Mouse (Mus musculus) mammary gland, adult 2 months (tissue): ENCODE results near the gene Rnf227. TPM values are rescaled to one million over a fixed set of nuclear protein-coding genes. Genes with fewer than 3 reads are reported as not detected.

Experiments
- polyA plus RNA-seq: library from polyadenylated mRNA; depleted of rRNA; stranded (reverse); fragments of >200 nt; gene quantifications from 2 replicates; pipeline ENCODE4 v1.2.3, GENCODE M21; 2012; ENCODE audit warnings: low replicate concordance; rRNA removed

Gene Rnf227
- polyA plus RNA-seq: 0.36 and 2.5 TPM in 2 replicates

GRCm38 (mm10) chr11:69340161-69341131 is at the start of gene Rnf227:
TSS of gene Rnf227 (plus strand) at chr11:69340461.

GRCm38 (mm10) chr11:69323667-69324111 is 16.6 kb upstream of the Rnf227 start, which contains the start of the genes Cntrob and Trappc1:
TSS of gene Cntrob (minus strand) at chr11:69323775.
TSS of gene Trappc1 (plus strand) at chr11:69323980.

GRCm38 (mm10) chr11:69325628-69326407 is 14.4 kb upstream of the Rnf227 start, which contains the start of gene Kcnab3:
TSS of gene Kcnab3 (plus strand) at chr11:69326258.

GRCm38 (mm10) chr11:69369215-69369989 is 29.1 kb downstream of the Rnf227 start, which contains the start of gene Chd3:
TSS of gene Chd3 (minus strand) at chr11:69369406.

Other genes with a start within 250 kb of the Rnf227 start
- 30.1 and 37.1 TPM in 2 replicates for gene Per1, start 245.2 kb upstream of the Rnf227 start, polyA plus RNA-seq
- 0.29 and 1.0 TPM in 2 replicates for gene Hes7, start 220.1 kb upstream of the Rnf227 start, polyA plus RNA-seq
- 1.1 and 1.8 TPM in 2 replicates for gene 9130213A22Rik, start 217.9 kb upstream of the Rnf227 start, polyA plus RNA-seq
- 1.8 and 2.6 TPM in 2 replicates for gene Aloxe3, start 214.6 kb upstream of the Rnf227 start, polyA plus RNA-seq
- gene Alox12b, start 183.5 kb upstream of the Rnf227 start, polyA plus RNA-seq: 0.05 and 1.6 TPM in 2 replicates
- 0.08 TPM in 1 of 2 replicates, not detected in the other for gene Alox8, start 142.6 kb upstream of the Rnf227 start, polyA plus RNA-seq
- gene Gucy2e, start 103.4 kb upstream of the Rnf227 start, polyA plus RNA-seq: 0.14 and 0.24 TPM in 2 replicates
- 6.4 and 7.9 TPM in 2 replicates for gene Cntrob, start 16.7 kb upstream of the Rnf227 start, polyA plus RNA-seq
- 31.5 and 86.9 TPM in 2 replicates for gene Trappc1, start 16.5 kb upstream of the Rnf227 start, polyA plus RNA-seq
- 2.1 and 2.7 TPM in 2 replicates for gene Kcnab3, start 14.2 kb upstream of the Rnf227 start, polyA plus RNA-seq
- gene Chd3, start 28.9 kb downstream of the Rnf227 start, polyA plus RNA-seq: 109 and 197 TPM in 2 replicates
- 151 and 175 TPM in 2 replicates for gene Naa38, start 55.0 kb downstream of the Rnf227 start, polyA plus RNA-seq
- gene Cyb5d1, start 55.2 kb downstream of the Rnf227 start, polyA plus RNA-seq: 17.6 and 18.6 TPM in 2 replicates
- gene Tmem88, start 57.8 kb downstream of the Rnf227 start, polyA plus RNA-seq: 51.2 and 75.7 TPM in 2 replicates
- 8.2 and 21.0 TPM in 2 replicates for gene Kdm6b, start 73.2 kb downstream of the Rnf227 start, polyA plus RNA-seq
- 0.20 and 0.27 TPM in 2 replicates for gene Dnah2, start 208.6 kb downstream of the Rnf227 start, polyA plus RNA-seq
- 1.1 and 2.5 TPM in 2 replicates for gene Efnb3, start 219.7 kb downstream of the Rnf227 start, polyA plus RNA-seq
- gene Wrap53, start 239.8 kb downstream of the Rnf227 start, polyA plus RNA-seq: 19.0 and 19.8 TPM in 2 replicates
- gene Trp53, start 239.9 kb downstream of the Rnf227 start, polyA plus RNA-seq: 122 and 145 TPM in 2 replicates